Mouse (Mus musculus): ENCODE measurements around the gene Clec9a.

The Clec9a gene

GRCm38 (mm10) chr6:129425217-129425616 is 16.6 kb downstream of the Clec9a start:
- DNase-seq (ENCODE audit: low spot score) = no peak

- DNase-seq (ENCODE audit: low spot score) = no peak
These were observed 17.1 kb downstream of the Clec9a start for GRCm38 (mm10) chr6:129425812-129426211.

- DNase-seq (ENCODE audit: low spot score) = no peak
These were observed 18.6 kb downstream of the Clec9a start for GRCm38 (mm10) chr6:129427281-129427680.

GRCm38 (mm10) chr6:129434239-129434638 is 25.6 kb downstream of the Clec9a start:
- DNase-seq (ENCODE audit: low spot score) = no peak

- no peak for DNase-seq (ENCODE audit: low spot score)
These were observed 27.4 kb downstream of the Clec9a start for GRCm38 (mm10) chr6:129436025-129436424.

- no peak for DNase-seq (ENCODE audit: low spot score)
These were observed 29.4 kb downstream of the Clec9a start for GRCm38 (mm10) chr6:129438033-129438432.

GRCm38 (mm10) chr6:129449743-129450142 is 41.1 kb downstream of the Clec9a start:
- DNase-seq (ENCODE audit: low spot score) = no peak

GRCm38 (mm10) chr6:129451411-129452039 is 42.9 kb downstream of the Clec9a start, which contains the start of gene Clec1a:
Gene Clec1a, minus strand, starts transcription at chr6:129452000.
- DNase-seq (ENCODE audit: low spot score) = no peak

- no peak for DNase-seq (ENCODE audit: low spot score)
These were observed 62.7 kb downstream of the Clec9a start for GRCm38 (mm10) chr6:129471386-129471785.

- no peak for DNase-seq (ENCODE audit: low spot score)
These were observed 64.0 kb downstream of the Clec9a start for GRCm38 (mm10) chr6:129472627-129473026.

Measured in ovary, postnatal 10 days (tissue).